7 mouse cellular contexts compared by ENCODE assay signal in the genomic region with DNA sequence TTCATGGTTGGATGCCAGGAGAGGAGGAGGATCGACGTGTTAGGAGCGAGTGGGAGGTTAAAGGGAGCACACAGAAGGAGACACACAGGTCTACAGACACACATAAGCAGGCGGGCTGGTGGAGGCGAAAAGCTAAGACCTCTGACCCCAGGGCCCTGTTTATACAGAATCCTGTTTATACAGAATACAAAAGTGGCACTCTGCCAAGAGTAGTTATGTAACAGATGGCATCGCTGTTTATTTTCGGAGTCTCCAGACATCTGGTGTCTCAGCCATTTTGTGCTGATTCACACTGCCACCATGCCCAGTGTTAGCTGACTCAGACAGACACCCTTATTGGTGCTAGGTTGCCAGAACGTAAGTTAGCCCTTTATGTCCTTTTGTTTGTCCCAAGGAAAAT. TPM values are rescaled to one million over a fixed set of nuclear protein-coding genes. Genes with fewer than 3 reads are reported as not detected.
DNase-seq lines count a peak whose midpoint lies in the region; ATAC-seq and TF ChIP-seq lines count a peak whose summit lies in the region.

No protein-coding gene starts in this region.

- no peak overlapping the region for H3K27ac ChIP-seq in midbrain, embryonic 14.5 days (replicated peaks; ENCODE audit: low read depth, low read length)
- no peak overlapping the region for H3K27ac ChIP-seq in midbrain, embryonic 16.5 days (ENCODE audit: low read length)
- H3K27ac ChIP-seq in left cerebral cortex, adult 2 months, result no peak overlapping the region

- H3K4me2 ChIP-seq in midbrain, embryonic 14.5 days (ENCODE audit: low read length), result no peak overlapping the region
- no peak overlapping the region for H3K4me2 ChIP-seq in midbrain, embryonic 16.5 days (ENCODE audit: low read length)

- intact Hi-C loops in left cerebral cortex, adult 2 months (cut with DNase I), result no loop called here

- no peak overlapping the region for H3K4me3 ChIP-seq in midbrain, embryonic 14.5 days (replicated peaks; ENCODE audit: low read depth, low read length)
- no peak overlapping the region for H3K4me3 ChIP-seq in midbrain, embryonic 16.5 days (ENCODE audit: low read depth, low read length)
- H3K4me3 ChIP-seq in left cerebral cortex, adult 2 months, result no peak overlapping the region

- H3K9me3 ChIP-seq in midbrain, embryonic 14.5 days (ENCODE audit: control insufficient read depth, low read length), result no peaks in the 10 kb centered on the region
- no peaks in the 10 kb centered on the region for H3K9me3 ChIP-seq in midbrain, embryonic 16.5 days (replicated peaks; ENCODE audit: control insufficient read depth, low read length, poor library complexity, severe bottlenecking)

- H3K36me3 ChIP-seq in midbrain, embryonic 14.5 days (ENCODE audit: control insufficient read depth, insufficient read depth, low read length), result no peaks in the 10 kb centered on the region
- no peaks in the 10 kb centered on the region for H3K36me3 ChIP-seq in midbrain, embryonic 16.5 days (ENCODE audit: control insufficient read depth, insufficient read depth, low read length)

- H3K4me1 ChIP-seq in midbrain, embryonic 14.5 days (ENCODE audit: control insufficient read depth, insufficient read depth, low read length), result no peaks in the 10 kb centered on the region
- no peaks in the 10 kb centered on the region for H3K4me1 ChIP-seq in midbrain, embryonic 16.5 days (ENCODE audit: control insufficient read depth, insufficient read depth, low read length)

- 59% methylated on average over 8 of the region's 8 CpGs for WGBS in midbrain, embryonic 14.5 days
- WGBS in midbrain, embryonic 16.5 days, result 52% methylated on average over 8 of the region's 8 CpGs

- peak; percentile 48; the same call in 1 of the 2 replicates for ATAC-seq in midbrain, embryonic 14.5 days (ENCODE audit: low FRiP score, low TSS enrichment)
- ATAC-seq in midbrain, embryonic 16.5 days, result no peak
- peak; percentile 81 for ATAC-seq in frontal cortex, adult (ENCODE audit: low TSS enrichment)

- TF ChIP-seq CTCF in left cerebral cortex, adult 2 months (IDR thresholded peaks at IDR 0.05), result no peak

- DNase-seq in midbrain, embryonic 14.5 days, result peak; percentile 72
- DNase-seq in cerebellum, adult 8-10 months, result peak; percentile 45
- DNase-seq in left cerebral cortex, adult 2 months (ENCODE audit: extremely low spot score in 1 of 2, low spot score in 2 of 2), result peak; percentile 48 to 49
- peak; percentile 27 to 46 for DNase-seq in right cerebral cortex, postnatal 10 days (ENCODE audit: low spot score in 2 of 2)
- no peak for DNase-seq in thymus, adult 18-20 months

- H3K27me3 ChIP-seq in midbrain, embryonic 14.5 days (ENCODE audit: control insufficient read depth, insufficient read depth, low read length), result no peaks in the 10 kb centered on the region
- no peaks in the 10 kb centered on the region for H3K27me3 ChIP-seq in midbrain, embryonic 16.5 days (ENCODE audit: control insufficient read depth, insufficient read depth, low read depth, low read length)

- H3K9ac ChIP-seq in midbrain, embryonic 14.5 days (replicated peaks; ENCODE audit: low read length), result no peak overlapping the region
- H3K9ac ChIP-seq in midbrain, embryonic 16.5 days (ENCODE audit: low read depth, low read length), result no peak overlapping the region

RNA-seq across cellular contexts. Expression of gene Dock8, which starts 18.0 kb away (rescaled TPM):
- 0.41 and 0.55 TPM in 2 replicates for polyA plus RNA-seq in midbrain, embryonic 14.5 days (2014; fragmentation: Nextera tagmentation; extraction: Ambion mirVana)
- polyA plus RNA-seq in midbrain, embryonic 16.5 days (2015; fragmentation: Nextera tagmentation; extraction: Ambion mirVana), result 0.15 and 0.34 TPM in 2 replicates
- 1 to 10 TPM; 3.5 to 4.6 TPM for total RNA-seq in left cerebral cortex, adult 2 months (2021)

RNA-seq across cellular contexts. Expression of gene Cbwd1, which starts 19.9 kb away (rescaled TPM):
- polyA plus RNA-seq in midbrain, embryonic 14.5 days (2014; fragmentation: Nextera tagmentation; extraction: Ambion mirVana), result 12.5 and 15.0 TPM in 2 replicates
- 12.4 and 14.2 TPM in 2 replicates for polyA plus RNA-seq in midbrain, embryonic 16.5 days (2015; fragmentation: Nextera tagmentation; extraction: Ambion mirVana)
- total RNA-seq in left cerebral cortex, adult 2 months (2021), result 10 to 100 TPM; 12.4 to 16.2 TPM

Comparison
In these comparisons a context has a peak if more than half of its experiments do, and no peak if none do; other contexts are left out.
1. DNase-seq: peak in midbrain, embryonic 14.5 days (single experiment), cerebellum, adult 8-10 months (single experiment), left cerebral cortex, adult 2 months (2 of 2) and right cerebral cortex, postnatal 10 days (2 of 2); none in thymus, adult 18-20 months (0 of 2).